Mouse (Mus musculus) MEL (cell line): Measurements from ENCODE around the gene Lzts2.

Source experiments
- CHD2 ChIP-seq: IDR thresholded peaks from 2 replicates; pipeline ENCODE4 v1.6.1; 2011; ENCODE audit warnings: low read length, improper control_type of control experiment
- CTCF ChIP-seq, 3 experiments: IDR thresholded peaks in 2 of 3; conservative IDR thresholded peaks in 1 of 3; 2 replicates each; pipeline ENCODE4 v1.5.1; 2011 to 2012; ENCODE audit warnings: low read length in 3 of 3, low read depth in 2 of 3, mild to moderate bottlenecking in 2 of 3, improper control_type of control experiment in 1 of 3, inconsistent platforms in 1 of 3, mixed read lengths in 1 of 3, moderate library complexity in 1 of 3; ENCODE audit not compliant: control insufficient read depth in 1 of 3, insufficient read depth in 1 of 3, poor library complexity in 1 of 3, severe bottlenecking in 1 of 3
- EP300 ChIP-seq, 2 experiments: IDR thresholded peaks; 2 replicates each; pipeline ENCODE4 v1.6.1; 2011; ENCODE audit warnings: improper control_type of control experiment in 2 of 2, low read length in 2 of 2, low read depth in 1 of 2, mild to moderate bottlenecking in 1 of 2
- GATA1 ChIP-seq: IDR thresholded peaks from 2 replicates; pipeline ENCODE4 v1.6.1; 2011; ENCODE audit warnings: low read depth, low read length, improper control_type of control experiment
- KAT2A ChIP-seq: conservative IDR thresholded peaks from 2 replicates; pipeline ENCODE4 v1.6.1; 2012; ENCODE audit warnings: low read depth, low read length, improper control_type of control experiment, inconsistent platforms
- MAFK ChIP-seq: IDR thresholded peaks from 2 replicates; pipeline ENCODE4 v1.6.1; 2011; ENCODE audit warnings: low read depth, mild to moderate bottlenecking, low read length, improper control_type of control experiment, borderline replicate concordance
- MAX ChIP-seq: IDR thresholded peaks from 2 replicates; pipeline ENCODE4 v1.6.1; 2011; ENCODE audit warnings: low read length, improper control_type of control experiment
- POLR2A ChIP-seq, 2 experiments: IDR thresholded peaks; 2 replicates each; pipeline ENCODE4 v1.6.1; 2011 to 2012; ENCODE audit warnings: low read length in 2 of 2, mild to moderate bottlenecking in 2 of 2, control low read depth in 1 of 2, improper control_type of control experiment in 1 of 2, low read depth in 1 of 2, moderate library complexity in 1 of 2; ENCODE audit not compliant: control insufficient read depth in 1 of 2, insufficient read depth in 1 of 2, poor library complexity in 1 of 2
- RCOR1 ChIP-seq: IDR thresholded peaks from 2 replicates; pipeline ENCODE4 v1.6.1; 2012; ENCODE audit warnings: low read depth, mild to moderate bottlenecking, inconsistent platforms, low read length, improper control_type of control experiment
- SIN3A ChIP-seq: IDR thresholded peaks from 2 replicates; pipeline ENCODE4 v1.6.1; 2012; ENCODE audit warnings: low read length, improper control_type of control experiment, inconsistent platforms
- TAL1 ChIP-seq: IDR thresholded peaks from 2 replicates; pipeline ENCODE4 v1.6.1; 2012; ENCODE audit warnings: mild to moderate bottlenecking, inconsistent platforms, low read length, moderate library complexity, mixed read lengths
- USF2 ChIP-seq, 2 experiments: IDR thresholded peaks; 2 replicates each; pipeline ENCODE4 v1.6.1; 2011 to 2012; ENCODE audit warnings: improper control_type of control experiment in 2 of 2, low read length in 2 of 2, borderline replicate concordance in 1 of 2, inconsistent platforms in 1 of 2, low read depth in 1 of 2, mild to moderate bottlenecking in 1 of 2; ENCODE audit not compliant: insufficient read depth in 1 of 2

DNA sequence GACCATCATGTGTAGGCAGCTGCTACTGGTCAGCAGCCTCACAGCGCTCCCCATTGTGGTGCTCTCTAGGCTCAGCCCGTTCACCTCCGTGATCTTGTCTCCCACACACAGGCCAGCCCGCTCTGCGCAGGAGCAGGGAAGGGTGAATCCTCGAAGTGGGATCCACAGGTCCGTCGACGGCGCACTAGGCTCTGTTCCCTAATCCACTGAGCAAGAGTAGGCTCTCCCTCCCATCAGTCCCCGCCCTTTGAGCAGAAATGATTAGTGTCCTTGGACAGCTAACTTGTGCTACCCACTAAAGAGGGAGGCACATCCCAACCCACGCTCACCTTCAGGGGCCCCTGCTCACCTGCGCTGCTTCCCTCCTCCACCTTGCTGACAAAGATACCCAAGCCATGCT lies 26.0 kb downstream of the Lzts2 start:
- TF ChIP-seq RCOR1 (no peak), KAT2A (no peak), MAFK (no peak), POLR2A (IDR thresholded peaks at IDR 0.05; ENCODE audit: control insufficient read depth in 1 of 2, insufficient read depth in 1 of 2, low read depth in 1 of 2, low read length in 2 of 2, poor library complexity in 1 of 2) (no peak), USF2 (IDR thresholded peaks at IDR 0.05; ENCODE audit: borderline replicate concordance in 1 of 2, insufficient read depth in 1 of 2, low read depth in 1 of 2, low read length in 2 of 2) (no peak), GATA1 (no peak), EP300 (IDR thresholded peaks at IDR 0.05; ENCODE audit: low read depth in 1 of 2, low read length in 2 of 2) (no peak), TAL1 (no peak), MAX (no peak), CHD2 (no peak), CTCF (IDR thresholded peaks at IDR 0.05 in 2 of 3, conservative IDR thresholded peaks at IDR 0.05 in 1 of 3; ENCODE audit: control insufficient read depth in 1 of 3, insufficient read depth in 1 of 3, low read depth in 2 of 3, low read length in 3 of 3, poor library complexity in 1 of 3, severe bottlenecking in 1 of 3) (no peak), SIN3A (no peak)
